Mouse (Mus musculus): Measurements from ENCODE around the gene Fgfr4. TPM values are rescaled to one million over a fixed set of nuclear protein-coding genes. Genes with fewer than 3 reads are reported as not detected.
"Not testable (repeated sequence)": the region's sequence is repeated elsewhere in the genome, so short reads cannot be mapped to it uniquely, and the experiment has no call there.

Fgfr4 gene
- polyA plus RNA-seq, 1 experiment: 2.8 TPM

DNA sequence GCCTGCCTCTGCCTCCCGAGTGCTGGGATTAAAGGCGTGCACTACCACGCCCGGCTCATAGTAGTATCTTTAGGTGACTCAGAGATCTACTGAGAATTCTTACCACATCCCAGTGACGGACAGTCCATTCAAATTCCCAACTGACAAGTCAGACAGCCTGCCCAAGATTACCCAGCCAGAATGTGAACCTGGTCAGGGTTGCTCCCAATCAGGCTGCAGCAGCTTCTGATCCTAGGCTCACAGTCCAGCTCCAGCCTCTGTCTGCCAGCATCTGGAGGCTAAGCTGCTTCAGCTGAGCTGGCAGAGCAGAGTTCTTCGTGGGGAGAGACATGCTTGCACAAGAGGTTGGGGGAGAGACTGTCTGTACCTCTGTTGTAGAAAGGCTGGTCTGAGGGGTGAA lies 30.9 kb downstream of the Fgfr4 start:
- no peaks in the 10 kb centered on the region for H3K79me2 ChIP-seq (ENCODE audit: control insufficient read depth, insufficient read depth)
- no peak overlapping the region for H3ac ChIP-seq (ENCODE audit: control insufficient read depth, insufficient read length, low read depth)
- no peak for TF ChIP-seq CEBPB (IDR thresholded peaks at IDR 0.05; ENCODE audit: low read depth)
- H3K79me3 ChIP-seq (ENCODE audit: low read depth): no peaks in the 10 kb centered on the region
- no peak overlapping the region for H3K4me3 ChIP-seq (ENCODE audit: insufficient read depth, poor library complexity, severe bottlenecking)
- H3K27me3 ChIP-seq (ENCODE audit: control insufficient read depth, insufficient read depth, insufficient read length): no peaks in the 10 kb centered on the region
- no peaks in the 10 kb centered on the region for H3K36me3 ChIP-seq (ENCODE audit: control insufficient read depth, insufficient read depth)

DNA sequence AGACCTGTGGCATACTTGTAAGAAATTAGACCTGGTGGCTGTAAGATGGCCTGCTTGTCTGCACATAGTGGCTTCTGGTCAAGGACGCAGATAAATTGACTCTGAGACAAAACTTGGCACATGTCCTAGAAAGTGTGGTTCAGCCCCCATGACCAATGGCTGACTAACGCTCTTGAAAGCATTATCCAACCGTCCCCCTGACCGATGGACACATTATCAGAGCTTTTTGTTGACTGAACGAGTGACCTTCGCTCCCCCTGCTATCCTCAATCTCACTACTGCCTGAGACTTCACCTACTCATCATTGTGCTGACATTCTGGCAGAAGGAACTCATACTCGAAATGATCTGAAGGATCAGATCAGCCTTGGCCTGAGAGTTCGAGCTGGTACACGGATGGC lies 34.6 kb downstream of the Fgfr4 start:
- not testable (repeated sequence) for H3K4me3 ChIP-seq (ENCODE audit: insufficient read depth, poor library complexity, severe bottlenecking); H3K79me2 ChIP-seq (ENCODE audit: control insufficient read depth, insufficient read depth); H3ac ChIP-seq (ENCODE audit: control insufficient read depth, insufficient read length, low read depth); H3K79me3 ChIP-seq (ENCODE audit: low read depth); H3K36me3 ChIP-seq (ENCODE audit: control insufficient read depth, insufficient read depth); H3K27me3 ChIP-seq (ENCODE audit: control insufficient read depth, insufficient read depth, insufficient read length)

DNA sequence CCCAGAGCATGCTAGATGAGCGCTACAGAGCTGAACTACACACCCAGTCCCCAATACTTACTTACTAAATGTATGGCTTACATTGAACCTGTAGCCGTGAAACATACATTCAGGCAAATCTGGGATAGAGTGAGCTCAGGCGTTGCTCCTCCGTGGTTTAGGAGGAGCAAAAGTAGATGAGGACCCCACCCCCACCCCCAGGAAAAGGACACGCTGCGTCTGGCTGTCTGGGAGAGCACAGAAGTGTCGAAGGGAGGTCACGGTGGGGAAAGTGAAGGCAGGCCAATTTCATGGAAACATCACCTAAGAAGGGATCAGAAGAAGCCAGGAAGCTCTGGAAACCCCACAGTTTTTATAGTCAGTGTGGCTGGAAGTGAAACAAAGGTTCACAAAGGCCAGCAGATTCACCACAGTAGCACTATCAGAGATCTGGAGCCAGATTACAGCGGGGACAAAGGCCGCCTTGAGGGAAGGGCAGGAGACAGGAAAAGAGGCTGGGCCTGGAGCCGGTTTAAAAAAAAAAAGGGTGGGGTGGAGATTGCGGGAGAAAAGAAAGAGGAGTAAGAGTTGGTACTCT lies 37.2 kb downstream of the Fgfr4 start:
- Histone ChIP-seq H3K79me2 (ENCODE audit: control insufficient read depth, insufficient read depth) (no peaks in the 10 kb centered on the region), H3K36me3 (ENCODE audit: control insufficient read depth, insufficient read depth) (no peaks in the 10 kb centered on the region), H3K27me3 (ENCODE audit: control insufficient read depth, insufficient read depth, insufficient read length) (no peaks in the 10 kb centered on the region), H3ac (ENCODE audit: control insufficient read depth, insufficient read length, low read depth) (peak overlapping the region; percentile 55), H3K4me3 (ENCODE audit: insufficient read depth, poor library complexity, severe bottlenecking) (peak overlapping the region; percentile 35), H3K79me3 (ENCODE audit: low read depth) (no peaks in the 10 kb centered on the region)
- no peak for TF ChIP-seq MYOG (IDR thresholded peaks at IDR 0.05; ENCODE audit: control insufficient read depth, extremely low read depth, insufficient read length)
- no peak for TF ChIP-seq CEBPB (IDR thresholded peaks at IDR 0.05; ENCODE audit: low read depth)
- TF ChIP-seq MYOD1 (IDR thresholded peaks at IDR 0.05; ENCODE audit: control insufficient read depth, insufficient read length, low read depth): no peak
- TF ChIP-seq MAX (IDR thresholded peaks at IDR 0.05): no peak
- TF ChIP-seq CTCF (IDR thresholded peaks at IDR 0.05; ENCODE audit: control insufficient read depth, insufficient read depth, insufficient read length): no peak

DNA sequence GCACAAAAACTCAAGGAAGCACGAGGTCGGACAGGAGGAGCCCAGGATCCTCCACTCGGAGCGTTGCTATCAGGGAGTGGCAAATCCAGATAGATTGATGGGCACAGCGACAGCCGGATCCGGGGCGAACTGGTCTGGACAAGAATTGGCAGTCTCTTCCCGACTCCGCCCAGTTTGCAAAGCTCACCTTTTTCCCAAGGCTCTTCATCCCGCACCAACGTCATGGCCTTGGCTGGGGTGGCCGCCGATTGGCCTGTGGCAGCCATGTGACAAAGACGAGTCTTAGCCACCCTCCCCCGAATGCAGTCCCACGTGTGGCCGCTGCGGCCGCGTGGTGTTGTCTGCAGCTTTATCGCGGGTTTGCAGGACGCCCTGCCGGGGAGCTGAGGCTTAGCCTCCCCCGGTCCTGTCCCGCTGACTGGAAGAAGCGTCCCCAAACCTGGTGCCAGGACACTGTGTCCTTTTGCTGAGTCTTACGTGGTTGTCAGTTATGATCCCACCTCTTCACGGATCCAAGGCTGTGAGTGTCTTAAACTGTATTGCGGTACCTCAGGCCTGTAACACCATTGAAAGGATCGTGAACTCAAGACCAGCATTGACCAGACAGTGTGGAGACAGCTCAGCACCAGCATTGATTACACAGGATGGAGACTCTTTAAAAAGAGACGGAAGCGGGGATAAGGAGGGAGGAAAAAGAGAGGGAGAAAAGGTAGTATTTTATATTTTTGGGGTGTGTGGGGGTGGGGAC lies 37.9 kb downstream of the Fgfr4 start:
- H3K79me2 ChIP-seq (ENCODE audit: control insufficient read depth, insufficient read depth): no peaks in the 10 kb centered on the region
- H3ac ChIP-seq (ENCODE audit: control insufficient read depth, insufficient read length, low read depth): peak overlapping the region; percentile 61
- H3K79me3 ChIP-seq (ENCODE audit: low read depth): no peaks in the 10 kb centered on the region
- no peaks in the 10 kb centered on the region for H3K36me3 ChIP-seq (ENCODE audit: control insufficient read depth, insufficient read depth)
- H3K4me3 ChIP-seq (ENCODE audit: insufficient read depth, poor library complexity, severe bottlenecking): peak overlapping the region; percentile 35
- peak; percentile 41 for TF ChIP-seq MYOD1 (IDR thresholded peaks at IDR 0.05; ENCODE audit: control insufficient read depth, insufficient read length, low read depth)
- TF ChIP-seq CTCF (IDR thresholded peaks at IDR 0.05; ENCODE audit: control insufficient read depth, insufficient read depth, insufficient read length): peak; percentile 49
- peak; percentile 94 for TF ChIP-seq MAX (IDR thresholded peaks at IDR 0.05)
- TF ChIP-seq USF1 (IDR thresholded peaks at IDR 0.05; ENCODE audit: low read depth): peak; percentile 96
- TF ChIP-seq FOSL1 (IDR thresholded peaks at IDR 0.05; ENCODE audit: insufficient read depth, low read length, poor library complexity, severe bottlenecking): no peak
- no peaks in the 10 kb centered on the region for H3K27me3 ChIP-seq (ENCODE audit: control insufficient read depth, insufficient read depth, insufficient read length)

DNA sequence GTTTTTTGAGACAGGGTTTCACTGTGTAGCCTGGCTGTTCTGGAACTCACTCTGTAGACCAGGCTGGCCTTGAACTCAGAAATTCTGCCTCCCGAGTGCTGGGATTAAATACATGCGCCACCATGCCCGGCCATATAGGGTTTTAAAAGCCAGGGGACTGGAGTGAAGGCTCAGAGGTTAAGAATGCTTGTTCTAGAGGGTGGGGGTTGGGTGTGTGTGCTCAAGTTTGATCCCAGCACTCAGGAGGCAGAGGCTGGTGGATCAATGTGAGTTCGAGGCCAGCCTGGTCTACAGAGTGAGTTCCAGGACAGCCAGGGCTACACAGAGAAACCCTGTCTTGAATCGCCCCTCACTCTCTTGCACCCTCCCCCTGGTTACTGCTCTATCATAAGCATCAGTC lies 39.1 kb downstream of the Fgfr4 start:
- Histone ChIP-seq H3K36me3 (ENCODE audit: control insufficient read depth, insufficient read depth) (no peaks in the 10 kb centered on the region), H3K27me3 (ENCODE audit: control insufficient read depth, insufficient read depth, insufficient read length) (no peaks in the 10 kb centered on the region), H3K79me2 (ENCODE audit: control insufficient read depth, insufficient read depth) (no peaks in the 10 kb centered on the region), H3ac (ENCODE audit: control insufficient read depth, insufficient read length, low read depth) (no peak overlapping the region), H3K4me3 (ENCODE audit: insufficient read depth, poor library complexity, severe bottlenecking) (no peak overlapping the region), H3K79me3 (ENCODE audit: low read depth) (no peaks in the 10 kb centered on the region)
- no peak for TF ChIP-seq CEBPB (IDR thresholded peaks at IDR 0.05; ENCODE audit: low read depth)
- TF ChIP-seq FOSL1 (IDR thresholded peaks at IDR 0.05; ENCODE audit: insufficient read depth, low read length, poor library complexity, severe bottlenecking): no peak
- no peak for TF ChIP-seq MAX (IDR thresholded peaks at IDR 0.05)
- TF ChIP-seq CTCF (IDR thresholded peaks at IDR 0.05; ENCODE audit: control insufficient read depth, insufficient read depth, insufficient read length): no peak
- TF ChIP-seq USF1 (IDR thresholded peaks at IDR 0.05; ENCODE audit: low read depth): no peak
- no peak for TF ChIP-seq MYOG (IDR thresholded peaks at IDR 0.05; ENCODE audit: control insufficient read depth, extremely low read depth, insufficient read length)
- TF ChIP-seq MYOD1 (IDR thresholded peaks at IDR 0.05; ENCODE audit: control insufficient read depth, insufficient read length, low read depth): no peak

DNA sequence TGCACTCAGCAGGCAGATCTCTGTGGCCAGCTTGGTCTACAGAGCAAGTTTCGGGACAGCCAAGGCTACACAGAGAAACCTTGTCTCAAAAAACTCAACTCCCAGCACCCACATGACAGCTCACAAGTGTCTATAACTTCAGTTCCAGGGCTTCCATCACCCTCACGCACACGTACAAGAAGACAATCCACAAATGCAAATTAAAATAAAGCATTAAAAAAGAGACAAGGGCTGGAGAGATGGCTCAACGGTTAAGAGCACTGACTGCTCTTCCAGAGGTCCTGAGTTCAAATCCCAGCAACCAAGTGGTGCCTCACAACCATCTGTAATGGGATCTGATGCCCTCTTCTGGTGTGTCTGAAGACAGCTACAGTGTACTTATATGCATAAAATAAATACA lies 50.3 kb downstream of the Fgfr4 start:
- not testable (repeated sequence) for H3K36me3 ChIP-seq (ENCODE audit: control insufficient read depth, insufficient read depth); H3K4me3 ChIP-seq (ENCODE audit: insufficient read depth, poor library complexity, severe bottlenecking); H3ac ChIP-seq (ENCODE audit: control insufficient read depth, insufficient read length, low read depth); H3K79me3 ChIP-seq (ENCODE audit: low read depth); H3K79me2 ChIP-seq (ENCODE audit: control insufficient read depth, insufficient read depth); H3K27me3 ChIP-seq (ENCODE audit: control insufficient read depth, insufficient read depth, insufficient read length)

Measured in C2C12 (cell line).